Mouse (Mus musculus) testis, postnatal 10 days (tissue): ENCODE results near the gene Mafg.
A peak's percentile ranks its signal among the peaks of the same experiment; 100 is the strongest.

ENCODE experiments used
- DNase-seq: peaks from one replicate; pipeline ENCODE4 v3.0.0; 2021; ENCODE audit warnings: low spot score

Gene Mafg

DNA sequence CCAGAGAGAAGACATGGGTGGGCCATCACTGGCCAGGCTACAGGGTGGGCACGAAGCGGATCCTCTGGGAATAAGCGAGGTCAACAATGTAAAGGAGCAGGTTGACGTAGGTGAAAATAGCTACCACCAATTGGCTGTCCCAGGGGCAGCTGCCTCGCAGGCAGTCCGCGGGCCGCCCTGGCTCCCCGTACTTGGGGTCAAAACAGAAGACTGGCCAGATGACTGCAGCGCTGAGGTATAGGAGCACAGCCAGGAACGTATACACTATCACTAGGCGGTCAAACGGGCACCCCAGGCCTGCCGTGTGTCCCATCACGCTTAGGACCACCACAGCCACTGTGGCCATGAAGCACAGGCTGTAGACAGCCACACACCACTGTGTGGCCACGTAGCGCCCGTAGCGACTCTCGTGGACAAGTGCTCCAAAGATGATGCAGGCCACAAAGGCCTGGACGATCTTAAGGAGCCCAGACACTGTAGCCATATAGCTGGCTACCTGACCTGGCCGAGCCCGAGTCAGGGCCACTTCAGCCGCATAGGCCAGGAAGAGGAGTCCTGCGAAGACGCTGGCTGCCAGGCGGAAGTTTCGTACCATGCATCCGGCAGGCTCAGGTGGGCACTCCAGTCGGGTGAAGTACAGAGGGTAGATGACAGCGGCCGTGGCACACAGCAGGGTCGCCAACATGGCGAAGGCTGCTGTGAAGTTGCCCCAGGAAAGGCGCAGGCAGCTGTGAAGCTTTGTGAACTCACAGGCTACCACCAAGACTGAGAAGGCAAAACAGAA, 13.8 kb upstream of the Mafg start:
- DNase-seq: peak; percentile 37

DNA sequence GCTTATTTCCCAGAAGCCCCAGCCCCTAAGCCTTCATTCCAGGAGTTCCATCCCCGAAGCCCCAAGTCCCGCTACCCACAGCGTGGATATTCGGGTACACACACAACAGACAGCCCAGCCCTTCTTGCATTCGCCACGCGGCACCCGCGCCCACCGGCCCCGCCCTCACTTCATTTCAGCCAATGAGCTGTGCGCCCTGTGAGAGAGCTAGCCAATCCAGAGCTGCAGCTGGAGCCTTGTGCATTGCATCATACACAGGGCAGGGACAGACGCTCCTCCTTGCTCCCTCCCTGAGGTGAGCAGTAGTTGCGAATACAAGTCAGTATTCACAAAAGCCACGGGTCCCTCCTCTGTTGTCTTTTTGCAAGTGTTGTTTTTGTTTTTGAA, 10.2 kb upstream of the Mafg start, which contains the start of gene Pycr1:
Pycr1 (minus strand) TSS at position 169 of the 387 bp plus-strand sequence.
- peak; percentile 93 for DNase-seq

DNA sequence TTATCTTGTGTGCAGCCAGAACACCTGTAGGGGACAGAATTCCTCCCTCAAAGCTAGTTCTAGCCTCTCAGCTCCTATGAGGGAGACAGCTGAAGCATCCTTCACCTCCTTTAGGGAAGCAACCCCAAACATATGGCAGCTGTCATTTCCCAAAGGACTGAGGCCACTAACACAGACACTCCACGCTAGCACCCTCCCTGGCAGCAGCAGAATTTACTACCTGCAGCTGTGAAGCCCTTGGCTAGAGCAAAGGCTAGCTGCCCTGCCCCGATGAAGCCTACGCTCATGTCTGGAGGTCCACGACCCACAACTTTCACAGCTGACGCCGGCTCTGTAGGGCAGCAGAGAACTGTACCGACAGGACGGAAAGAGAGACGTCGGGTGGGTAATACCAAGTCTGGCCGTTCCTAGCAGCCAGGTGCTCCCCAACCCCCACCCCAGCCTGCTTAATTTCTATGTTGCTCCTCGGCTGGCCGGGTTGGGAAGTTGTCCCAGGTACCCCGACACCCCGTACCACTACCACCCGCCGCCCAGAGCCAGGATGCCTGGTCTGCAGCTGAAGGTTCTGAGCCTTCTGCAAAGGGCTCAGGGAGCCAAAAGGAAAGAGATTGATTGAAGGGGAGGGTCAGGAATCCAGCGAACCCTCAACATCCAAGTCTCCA, 9.7 kb upstream of the Mafg start:
- peak; percentile 61 for DNase-seq

DNA sequence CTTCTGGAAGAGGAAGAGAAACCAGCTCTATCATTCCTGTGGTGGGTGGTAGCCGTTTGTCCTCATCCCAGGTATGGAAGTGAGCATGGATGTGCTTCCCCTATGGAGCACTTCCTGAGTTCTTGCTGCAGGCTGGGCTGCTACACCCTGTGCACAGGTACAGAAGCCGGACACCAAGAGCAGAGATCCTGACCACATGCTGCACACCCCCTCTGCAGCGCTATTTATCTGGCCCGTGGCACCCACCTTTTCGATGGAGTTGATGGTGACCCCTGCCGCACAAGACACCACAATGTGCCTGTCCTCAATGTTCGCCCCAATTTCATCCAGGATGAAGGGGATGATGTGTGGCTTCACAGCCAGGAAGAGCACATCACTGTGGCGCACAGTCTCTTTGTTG, 8.5 kb upstream of the Mafg start:
- peak; percentile 35 for DNase-seq

DNA sequence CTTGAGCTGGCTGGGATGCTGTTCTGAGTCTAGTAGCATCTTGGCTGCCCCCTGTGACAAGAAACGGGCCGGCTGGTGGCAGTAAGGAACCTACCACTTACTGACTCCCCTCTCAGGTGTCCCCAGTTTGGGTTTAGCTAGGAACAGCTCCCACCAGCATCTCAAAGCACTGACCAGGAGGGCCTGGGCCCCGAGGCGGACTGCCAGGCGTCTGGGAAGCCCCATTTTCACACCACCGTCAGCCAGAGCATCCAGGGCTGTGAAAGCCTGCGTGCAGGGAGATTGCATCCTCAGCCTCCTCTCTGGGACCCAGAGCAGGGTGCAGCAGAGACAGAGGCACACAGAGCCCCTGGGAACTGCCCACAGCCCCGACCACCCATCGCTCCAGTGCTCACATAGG, 7.9 kb upstream of the Mafg start:
- DNase-seq: peak; percentile 38

DNA sequence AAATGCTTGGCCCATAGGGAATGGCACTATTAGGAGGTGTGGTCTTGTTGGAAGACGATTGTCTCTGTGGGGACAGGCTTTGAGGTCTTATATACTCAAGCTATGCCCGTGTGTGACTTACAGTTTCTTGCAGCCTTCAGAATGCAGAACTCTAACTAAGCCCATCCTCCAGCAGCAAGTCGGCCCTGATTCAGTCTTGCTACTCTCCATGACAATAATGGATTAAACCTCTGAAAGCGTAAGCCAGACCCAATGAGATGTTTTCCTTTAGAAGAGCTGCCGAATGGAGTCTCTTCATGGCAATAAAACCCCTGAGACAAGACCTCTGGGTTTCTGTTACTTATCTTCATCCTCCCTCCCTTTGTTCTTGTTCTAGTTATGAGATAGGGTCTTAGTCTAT, 1.4 kb upstream of the Mafg start:
- no peak for DNase-seq

DNA sequence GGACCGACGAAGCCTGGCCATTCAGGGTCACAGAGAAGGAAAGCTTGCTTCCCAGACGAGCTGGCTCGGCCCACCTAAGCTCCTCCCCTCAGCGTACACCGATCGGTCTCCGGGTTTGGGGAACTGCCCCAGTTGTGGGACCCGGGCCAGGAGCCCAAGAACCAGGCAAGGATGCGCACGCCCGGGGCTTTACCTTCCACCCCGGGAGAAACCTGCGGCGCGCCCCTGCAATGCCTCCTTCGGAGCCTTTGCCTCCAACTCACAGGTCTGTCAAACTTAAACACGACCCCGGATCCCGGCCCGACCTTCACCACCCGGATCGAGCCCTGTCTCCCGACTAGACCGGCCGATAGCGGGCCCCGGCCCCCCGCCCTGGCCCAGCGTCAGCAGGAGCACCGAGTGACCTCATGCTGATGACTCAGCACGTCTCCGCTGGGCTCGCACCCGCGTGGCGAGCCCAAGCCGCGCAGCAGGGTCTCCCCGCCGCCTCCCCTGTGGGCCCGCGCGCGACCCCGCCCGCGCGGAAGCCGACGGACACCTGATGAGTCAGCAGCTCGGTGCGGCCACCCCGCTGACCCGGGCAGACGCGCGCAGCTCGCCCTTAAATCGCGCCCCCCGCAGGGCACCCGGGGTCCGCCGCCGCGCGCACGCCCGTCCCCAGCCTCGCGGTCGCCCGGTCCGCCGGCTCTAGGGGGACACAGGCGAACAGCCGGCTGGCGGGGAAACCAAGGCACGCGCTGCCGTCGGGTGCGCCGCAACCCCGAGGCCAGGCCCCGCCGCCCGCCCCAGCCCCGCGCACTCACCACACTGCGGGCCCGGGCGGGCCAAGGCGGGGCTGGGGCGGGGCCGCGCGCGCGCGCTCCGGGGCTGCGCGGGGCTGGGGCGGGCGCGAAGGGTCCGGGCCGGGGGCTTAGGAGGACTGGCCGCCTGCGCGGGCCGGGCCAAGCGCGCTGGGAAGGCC, 561 bp downstream of the Mafg start:
- peak; percentile 81 for DNase-seq

DNA sequence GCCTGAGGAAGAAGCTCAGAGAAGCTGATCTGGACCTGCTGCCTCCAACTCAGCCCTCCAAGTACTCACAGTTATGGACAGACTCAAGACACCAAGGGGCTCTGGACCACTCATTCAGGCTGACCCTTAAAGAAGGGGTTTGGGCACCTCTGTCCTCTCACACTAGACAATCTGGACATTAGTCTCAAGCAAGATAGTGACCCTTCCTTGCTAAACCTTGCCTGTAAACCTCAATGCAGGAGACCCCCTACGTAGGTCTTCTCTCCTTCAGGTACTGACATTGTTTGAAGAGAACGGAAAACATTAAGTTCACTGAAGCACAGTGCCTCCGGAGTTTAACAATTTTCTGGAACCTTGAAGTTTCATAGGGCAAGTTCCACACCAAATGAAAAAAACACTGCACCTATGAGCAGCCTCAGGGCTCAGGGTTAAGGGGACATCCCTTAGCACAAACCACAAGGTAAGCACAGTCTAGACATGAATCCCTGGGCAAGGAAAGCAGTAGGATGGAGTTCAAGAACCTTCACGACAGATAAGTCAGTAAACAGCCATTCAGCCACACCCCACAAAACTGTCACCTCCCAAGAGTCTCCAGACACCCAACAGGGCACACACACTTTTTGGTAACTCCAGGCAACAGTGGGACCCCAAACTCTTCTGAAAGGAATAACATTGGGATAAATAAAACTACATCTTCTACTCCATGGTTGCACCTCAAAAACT, 1.5 kb downstream of the Mafg start:
- DNase-seq: no peak

DNA sequence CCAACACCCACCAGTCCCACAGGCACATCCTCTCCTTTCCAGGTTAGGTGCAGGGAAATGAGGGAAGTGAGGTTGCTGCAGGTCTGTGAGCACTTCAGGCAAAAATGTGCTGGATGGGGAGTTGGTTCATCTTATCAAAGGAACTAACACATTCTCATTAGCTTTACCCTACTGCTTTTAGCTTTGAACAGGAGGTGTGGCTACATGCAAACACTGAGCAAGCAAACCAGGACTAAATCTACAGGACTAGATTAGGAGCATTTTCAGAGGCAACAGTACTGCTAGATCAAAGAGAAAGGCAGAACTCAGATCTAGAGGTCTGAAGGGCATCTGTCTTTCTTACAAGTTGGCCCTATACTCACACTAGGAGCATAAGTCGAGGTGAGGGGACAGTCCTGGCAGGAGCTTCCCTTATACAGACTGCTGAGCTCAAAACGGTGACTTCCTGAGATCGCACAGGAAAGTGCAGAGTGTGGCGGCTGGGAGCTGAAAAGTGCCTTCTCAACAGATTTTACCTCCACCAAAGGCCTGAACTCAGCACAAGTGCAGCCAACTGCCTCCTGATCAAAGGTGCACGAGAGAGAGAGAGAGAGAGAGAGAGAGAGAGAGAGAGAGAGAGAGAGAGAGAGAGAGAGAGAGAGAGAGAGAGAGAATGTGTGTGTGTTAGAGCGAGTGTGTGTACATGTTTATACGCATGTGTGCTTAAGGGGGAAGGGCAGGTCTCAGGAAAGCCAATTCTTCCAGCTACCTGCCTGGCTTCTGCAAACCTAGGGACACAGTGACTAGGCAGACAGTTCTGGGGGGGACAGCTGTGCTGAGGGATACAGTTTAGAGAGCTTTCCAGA, 2.3 kb downstream of the Mafg start:
- DNase-seq: peak; percentile 32

DNA sequence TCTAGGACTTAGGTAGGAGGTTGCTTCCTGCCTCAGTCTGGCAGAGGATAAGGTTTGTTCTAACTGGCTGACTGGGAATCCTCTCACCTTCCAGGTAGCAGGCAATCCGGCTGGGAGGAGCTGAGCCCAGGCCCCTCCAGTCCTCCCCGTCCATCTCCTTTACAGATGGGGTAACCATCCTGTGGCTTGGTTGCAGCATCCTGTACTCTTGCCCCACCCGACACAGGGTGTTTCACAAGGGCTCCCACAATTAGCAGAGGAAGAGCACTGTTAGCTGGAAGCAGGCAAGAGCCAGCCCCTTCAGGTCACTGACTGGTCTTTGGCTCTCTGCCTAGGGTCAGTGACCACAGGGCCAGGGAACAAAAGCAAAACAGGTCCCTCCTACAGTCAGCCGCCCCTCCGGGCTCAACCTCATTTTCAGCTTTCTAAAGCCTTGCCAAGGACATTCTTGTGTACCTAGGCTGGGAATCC, 3.0 kb downstream of the Mafg start:
- no peak for DNase-seq

DNA sequence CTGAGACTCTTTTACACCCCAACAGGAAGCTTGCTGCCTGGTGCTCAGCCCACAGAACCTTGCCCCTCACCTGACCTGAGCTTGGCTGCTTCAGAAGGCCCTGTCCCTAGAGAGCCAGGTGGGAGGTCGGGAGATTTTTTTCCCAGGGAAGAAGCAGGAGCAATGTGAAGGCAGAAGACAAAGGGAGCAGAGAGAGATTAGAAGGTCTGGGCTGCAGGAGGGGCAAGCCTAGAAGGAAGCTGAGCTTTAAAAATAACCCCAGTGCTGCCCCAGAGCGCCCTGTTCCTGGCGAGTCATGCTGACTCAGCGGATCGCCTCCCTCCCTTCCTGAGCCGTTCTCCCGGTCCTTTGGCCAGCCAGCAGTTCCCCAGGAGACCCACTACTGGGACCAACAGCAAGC, 3.5 kb downstream of the Mafg start:
- no peak for DNase-seq

DNA sequence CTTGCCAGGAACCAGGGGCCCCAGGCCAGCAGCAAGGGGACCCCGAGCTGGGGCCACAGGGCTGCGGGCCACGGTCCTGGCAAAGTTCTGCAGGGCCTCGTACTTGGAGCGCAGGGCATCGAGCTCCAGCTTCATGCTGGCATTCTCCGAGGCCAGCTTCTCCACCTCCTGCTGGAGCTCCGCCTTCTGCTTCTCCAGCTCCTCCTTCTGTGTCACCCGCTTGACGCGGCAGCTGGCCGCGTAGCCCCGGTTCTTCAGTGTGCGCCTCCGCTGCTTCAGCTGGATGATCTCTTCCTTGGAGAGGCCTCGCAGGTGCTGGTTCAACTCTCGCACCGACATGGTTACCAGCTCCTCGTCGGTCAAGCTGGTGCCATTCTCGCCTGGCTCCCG, 4.1 kb downstream of the Mafg start:
- DNase-seq: peak; percentile 43

DNA sequence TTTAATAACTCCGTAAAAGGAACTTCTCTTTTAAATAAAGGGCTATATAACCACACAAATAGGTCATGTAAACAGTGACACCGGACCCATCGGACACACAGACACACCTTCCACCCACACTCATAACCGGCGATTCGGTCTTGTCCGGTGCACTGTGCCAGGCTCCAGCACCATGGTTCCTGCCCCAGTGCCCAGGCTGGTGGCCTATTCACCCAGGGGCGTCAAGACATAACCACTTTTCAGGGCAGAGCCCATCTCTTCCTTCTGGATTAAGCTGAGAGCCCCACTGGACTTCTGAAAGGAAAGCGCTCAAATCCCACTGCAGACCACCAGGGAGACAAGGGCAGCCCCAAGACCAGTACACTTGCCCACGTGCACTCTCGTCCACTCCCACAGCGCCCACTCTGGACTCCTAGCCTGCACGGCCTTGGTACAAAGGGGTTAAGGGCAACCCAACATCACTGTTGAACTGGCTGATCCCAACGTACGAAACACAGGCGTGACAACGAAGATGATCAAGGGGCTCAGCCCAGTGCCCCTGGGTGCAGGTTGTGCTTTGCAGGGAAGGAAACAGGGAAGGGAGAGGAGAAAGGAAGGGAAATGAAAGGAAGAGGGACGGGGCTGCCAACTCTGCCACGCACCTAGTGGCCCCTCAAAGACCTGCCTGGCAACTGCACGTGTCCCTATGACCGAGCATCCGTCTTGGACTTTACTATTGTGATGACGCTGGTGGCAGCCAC, 4.6 kb downstream of the Mafg start:
- peak; percentile 45 for DNase-seq

DNA sequence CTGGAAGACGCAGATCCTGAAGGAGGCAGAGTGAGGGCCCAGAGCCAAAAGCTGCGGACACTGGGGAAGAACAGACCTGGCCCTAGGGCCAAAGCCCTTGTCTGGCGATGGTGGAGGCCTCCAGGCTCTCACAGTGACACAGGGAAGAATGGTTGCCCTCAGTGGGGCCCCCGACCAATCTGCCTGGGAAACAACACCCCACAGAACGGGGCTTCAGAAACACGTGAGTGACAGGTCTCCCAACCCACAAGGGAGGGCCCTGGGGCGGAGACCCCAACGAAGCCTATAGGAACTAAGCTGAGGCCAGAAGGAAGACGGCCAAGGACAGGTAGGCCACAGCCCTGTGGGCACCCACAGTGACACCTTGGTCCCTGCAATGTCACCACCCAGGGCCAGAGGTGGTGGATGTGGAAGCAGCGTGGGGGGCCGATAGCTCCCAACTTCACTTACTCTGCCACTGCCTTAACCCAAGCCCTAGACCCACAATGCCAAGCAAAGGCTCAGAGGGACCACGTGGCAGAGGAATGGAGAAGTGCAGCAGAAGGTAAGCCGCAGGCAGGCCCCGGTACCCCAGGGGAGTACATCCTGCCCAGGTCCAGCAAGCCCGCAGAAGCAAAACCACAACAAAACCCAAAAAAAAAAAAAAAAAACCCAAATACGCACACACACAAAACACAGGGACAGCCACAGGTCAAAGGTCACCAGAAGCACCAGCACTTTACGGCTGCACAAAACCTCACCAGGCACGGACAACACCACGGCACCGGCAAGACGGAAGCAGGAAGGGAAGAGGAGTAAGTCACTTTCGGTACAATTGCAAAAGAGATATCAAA, 5.7 kb downstream of the Mafg start:
- peak; percentile 38 for DNase-seq

DNA sequence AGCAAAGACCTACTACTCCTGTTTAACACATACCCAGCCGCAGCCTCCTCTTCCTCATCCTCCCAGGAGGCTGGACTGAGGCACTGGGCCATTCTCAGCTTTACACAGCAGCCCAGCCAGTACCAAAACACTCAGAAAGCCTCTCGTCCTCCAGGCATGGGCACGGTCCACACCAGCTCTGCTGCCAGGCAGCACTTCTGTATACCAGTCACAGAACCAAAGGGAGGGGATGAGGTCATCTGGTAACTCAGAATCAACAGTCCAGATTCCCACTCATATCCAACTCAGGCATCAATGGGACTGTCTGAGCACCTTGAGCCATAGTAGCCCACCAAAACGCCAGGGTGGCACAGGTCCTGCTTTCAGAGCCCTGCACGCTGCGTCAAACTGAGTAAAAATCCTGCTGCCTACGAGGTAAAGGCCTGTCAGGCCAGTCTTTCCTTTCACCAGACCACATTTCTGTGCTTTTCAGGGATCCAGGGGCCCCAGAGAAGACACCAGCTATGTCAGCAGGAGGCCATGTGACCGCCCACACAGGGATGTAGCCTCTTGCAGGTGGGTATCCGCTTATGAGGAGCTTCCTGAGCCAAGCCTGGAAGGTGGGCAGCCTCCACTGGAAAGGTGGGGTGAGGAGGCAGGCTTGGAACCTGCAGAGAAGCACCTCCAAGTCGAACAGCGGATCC, 6.5 kb downstream of the Mafg start:
- peak; percentile 39 for DNase-seq

DNA sequence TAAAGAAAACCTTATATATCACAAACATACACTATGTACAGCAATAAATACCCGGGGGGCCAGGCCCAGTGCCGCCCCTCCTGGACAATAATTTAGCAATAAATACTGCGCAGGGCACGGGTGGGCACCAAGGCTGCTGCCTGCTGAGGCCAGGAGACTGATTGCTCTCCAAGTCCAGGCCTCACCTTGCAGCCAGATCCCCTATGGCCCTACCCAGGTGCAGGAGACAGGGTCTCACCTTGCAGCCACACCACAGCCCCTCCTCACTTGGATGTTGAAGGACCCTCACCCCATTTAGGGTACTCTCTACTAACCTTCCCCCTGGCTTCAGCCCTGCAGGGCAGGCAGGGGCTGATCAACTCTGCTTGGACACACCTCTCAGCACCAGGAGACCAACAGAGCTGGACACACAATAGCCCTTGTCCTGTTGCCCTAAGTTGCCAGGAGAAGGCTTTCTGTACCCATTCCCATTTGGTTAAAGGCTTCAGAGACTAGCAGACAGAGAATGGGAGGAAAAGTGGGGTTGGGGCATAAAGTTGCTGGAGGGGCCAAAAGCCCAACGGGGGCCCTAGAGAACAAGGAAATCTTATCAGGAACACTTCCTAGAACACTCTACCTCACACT, 8.1 kb downstream of the Mafg start, which contains the start of gene Sirt7:
Sirt7 (minus strand) TSS at position 89 of the 624 bp plus-strand sequence.
- no peak for DNase-seq

DNA sequence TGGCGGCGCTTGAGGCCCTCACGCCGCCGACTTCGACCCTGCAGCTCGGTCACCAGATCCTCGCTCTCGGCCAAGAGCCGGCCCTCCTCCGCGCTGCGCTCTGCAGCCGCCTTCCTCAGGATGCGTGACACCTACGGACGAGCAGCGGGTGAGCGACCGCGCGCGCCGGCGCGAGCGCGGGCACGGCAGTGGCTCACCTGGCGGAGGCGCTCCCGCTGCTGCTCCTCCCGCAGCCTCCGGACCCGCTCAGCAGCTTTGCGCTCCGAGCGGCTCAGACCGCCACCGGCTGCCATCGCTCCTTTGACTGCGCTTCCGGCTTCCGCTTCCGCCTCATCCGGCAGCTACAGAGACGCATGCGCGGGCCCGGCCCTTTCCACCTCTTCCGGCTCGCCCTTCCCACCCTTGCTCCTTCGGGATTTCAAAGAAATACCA, 8.7 kb downstream of the Mafg start:
- DNase-seq: peak; percentile 90
